ENCODE assay signal across 9 mouse cellular contexts in genomic region chr10:68104481-68104880, GRCm38 (mm10).
A peak's percentile ranks its signal among the peaks of the same experiment; 100 is the strongest.
DNase-seq lines count a peak whose midpoint lies in the region; ATAC-seq and TF ChIP-seq lines count a peak whose summit lies in the region.
"Had no signal": no experiment of that assay in that cellular context is flagged by ENCODE, and none has a peak within 500 bp of the region (broad histone marks: within the 10 kb centered on the region; RNA-seq: fewer than 3 reads in every experiment).

No protein-coding gene starts in this region.

- H3K9me3 ChIP-seq in kidney, postnatal 0 days (replicated peaks; ENCODE audit: low read length): no peaks in the 10 kb centered on the region
- no peaks in the 10 kb centered on the region for H3K9me3 ChIP-seq in hindbrain, embryonic 16.5 days (ENCODE audit: control insufficient read depth, low read length)
- H3K9me3 ChIP-seq: megakaryocyte, embryonic 14.5 days had no signal

- H3K27ac ChIP-seq in kidney, postnatal 0 days: peak overlapping the region; percentile 87
- H3K27ac ChIP-seq in hindbrain, embryonic 16.5 days (ENCODE audit: low read depth, low read length): peak overlapping the region; percentile 54

- no peak overlapping the region for H3K9ac ChIP-seq in kidney, postnatal 0 days (ENCODE audit: low read depth, low read length)
- H3K9ac ChIP-seq in hindbrain, embryonic 16.5 days (ENCODE audit: low read depth, low read length): no peak overlapping the region

- peaks cover 5% of the 10 kb centered on the region for H3K79me2 ChIP-seq in myocyte (ENCODE audit: control insufficient read depth, insufficient read depth)

- TF ChIP-seq CTCF in kidney, postnatal 0 days (IDR thresholded peaks at IDR 0.05; ENCODE audit: low read depth): no peak

- H3K36me3 ChIP-seq in kidney, postnatal 0 days (ENCODE audit: insufficient read depth, low read length): peaks cover 15% of the 10 kb centered on the region; the same call in 1 of the 2 replicates
- peaks cover 2% of the 10 kb centered on the region; the same call in 1 of the 2 replicates for H3K36me3 ChIP-seq in hindbrain, embryonic 16.5 days (ENCODE audit: control insufficient read depth, insufficient read depth, low read length)
- peaks cover 16% of the 10 kb centered on the region for H3K36me3 ChIP-seq in myocyte (ENCODE audit: control insufficient read depth, insufficient read depth)

- 0 out of 2 replicates have a peak, but pooled peaks cover 7% of the 10 kb centered on the region for H3K4me1 ChIP-seq in kidney, postnatal 0 days (replicated peaks; ENCODE audit: insufficient read depth, low read length)
- peaks cover 21% of the 10 kb centered on the region for H3K4me1 ChIP-seq in hindbrain, embryonic 16.5 days (ENCODE audit: control insufficient read depth, insufficient read depth, low read depth, low read length)

- TF ChIP-seq POLR2A in myocyte (IDR thresholded peaks at IDR 0.05; ENCODE audit: insufficient read length, low read depth): no peak

- no peak overlapping the region for H3K4me3 ChIP-seq in kidney, postnatal 0 days (replicated peaks; ENCODE audit: low read depth, low read length)
- no peak overlapping the region for H3K4me3 ChIP-seq in hindbrain, embryonic 16.5 days (ENCODE audit: low read length)
- no peak overlapping the region for H3K4me3 ChIP-seq in myocyte

- peak; percentile 65 for DNase-seq in kidney, postnatal 0 days (ENCODE audit: low spot score)
- no peak for DNase-seq in kidney, postnatal 36 days
- DNase-seq in embryo, embryonic 11 days: peak; percentile 50
- no peak for DNase-seq in ovary, postnatal 10 days (ENCODE audit: low spot score)
- DNase-seq in cerebellum, adult 9-11 months: no peak
- DNase-seq in adrenal gland, adult 8-10 months: no peak

- no peak overlapping the region for H3K4me2 ChIP-seq in kidney, postnatal 0 days (ENCODE audit: low read length)
- no peak overlapping the region for H3K4me2 ChIP-seq in hindbrain, embryonic 16.5 days (ENCODE audit: low read length)
- H3K4me2 ChIP-seq in myocyte (ENCODE audit: low read depth): peak overlapping the region; percentile 72

- H3K27me3 ChIP-seq in kidney, postnatal 0 days (ENCODE audit: insufficient read depth, low read length): no peaks in the 10 kb centered on the region
- H3K27me3 ChIP-seq in hindbrain, embryonic 16.5 days (replicated peaks; ENCODE audit: control insufficient read depth, insufficient read depth, low read length): no peaks in the 10 kb centered on the region
- H3K27me3 ChIP-seq in myocyte (ENCODE audit: control insufficient read depth, insufficient read depth, insufficient read length): no peaks in the 10 kb centered on the region

- no peak overlapping the region for H3ac ChIP-seq in myocyte (ENCODE audit: control insufficient read depth, insufficient read length)

- ATAC-seq in kidney, postnatal 0 days (replicated peaks; ENCODE audit: low FRiP score, low read depth): no peak
- no peak for ATAC-seq in hindbrain, embryonic 16.5 days

- 4% methylated on average over 2 of the region's 2 CpGs for WGBS in kidney, postnatal 0 days
- 11% methylated on average over 2 of the region's 2 CpGs for WGBS in hindbrain, embryonic 16.5 days

TF ChIP-seq in myocyte, 11 proteins besides CTCF, POLR2A, EP300 and RAD21:
- no peak for TF ChIP-seq CEBPB (IDR thresholded peaks at IDR 0.05; ENCODE audit: insufficient read depth, poor library complexity, severe bottlenecking)
- no peak for TF ChIP-seq SRF (IDR thresholded peaks at IDR 0.05; ENCODE audit: control insufficient read depth, insufficient read length, low read depth)

Comparison
In these comparisons a context has a peak if more than half of its experiments do, and no peak if none do; other contexts are left out.
1. DNase-seq: peak in kidney, postnatal 0 days (single experiment) and embryo, embryonic 11 days (single experiment); none in kidney, postnatal 36 days (0 of 2), ovary, postnatal 10 days (single experiment), cerebellum, adult 9-11 months (single experiment) and adrenal gland, adult 8-10 months (single experiment).